Mouse (Mus musculus): ENCODE results near the gene Cdc14b.

DNA sequence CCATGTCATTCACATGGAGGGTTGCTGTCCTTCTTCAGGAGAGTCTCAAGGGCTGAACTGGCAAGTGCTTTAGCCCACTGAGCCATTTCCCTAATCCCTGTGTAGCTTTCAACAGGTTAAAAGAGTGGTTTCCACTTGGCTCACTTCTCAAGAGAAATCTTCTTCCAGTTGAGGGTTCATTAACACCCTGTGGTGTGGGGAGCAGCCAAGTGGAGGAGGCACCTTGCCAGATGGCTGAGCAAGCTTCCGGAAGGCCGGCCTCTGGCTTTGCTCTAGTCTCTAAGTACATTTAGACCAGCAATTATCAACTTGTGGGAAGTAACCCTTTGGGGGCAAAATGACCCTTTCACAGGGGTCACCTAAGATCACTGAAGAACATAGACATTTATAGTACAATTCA, 43.3 kb upstream of the Cdc14b start:
- no peak for TF ChIP-seq CTCF (IDR thresholded peaks at IDR 0.05; ENCODE audit: low read depth)
- TF ChIP-seq EP300 (optimal IDR thresholded peaks at IDR 0.05), result no peak
